15 mouse cellular contexts compared by ENCODE assay signal in the genomic region with DNA sequence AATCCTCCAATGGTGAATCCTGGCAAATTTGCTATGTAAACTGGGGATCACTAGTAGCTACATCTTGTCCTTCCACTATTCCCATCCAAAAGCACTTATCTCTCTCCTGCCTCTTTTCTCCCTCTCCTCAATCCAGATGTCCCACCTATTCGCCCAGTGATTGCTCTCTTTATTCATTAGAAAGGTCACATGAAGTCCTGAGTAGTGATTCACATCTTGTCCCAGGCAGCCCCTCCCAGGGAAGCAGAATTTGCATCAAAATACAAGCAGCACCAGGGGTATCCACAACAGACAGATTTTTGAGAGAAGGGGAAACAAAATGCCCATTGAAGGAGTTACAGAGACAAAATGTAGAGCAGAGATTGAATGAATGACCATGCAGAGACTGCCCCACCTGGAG.
"Had no signal": no experiment of that assay in that cellular context is flagged by ENCODE, and none has a peak within 500 bp of the region (broad histone marks: within the 10 kb centered on the region; RNA-seq: fewer than 3 reads in every experiment).

No protein-coding gene starts in this region.

- H3K27me3 ChIP-seq: midbrain, embryonic 12.5 days; neural tube, embryonic 12.5 days; stomach, embryonic 15.5 days had no signal

- H3K4me3 ChIP-seq: midbrain, embryonic 10.5 days; midbrain, embryonic 12.5 days; myocyte; neural tube, embryonic 12.5 days; stomach, embryonic 15.5 days had no signal

- H3K9me3 ChIP-seq: midbrain, embryonic 10.5 days; midbrain, embryonic 12.5 days; neural tube, embryonic 12.5 days; stomach, embryonic 15.5 days had no signal

- ATAC-seq: midbrain, embryonic 16.5 days had no signal

- H3K4me1 ChIP-seq: midbrain, embryonic 10.5 days; midbrain, embryonic 12.5 days; neural tube, embryonic 12.5 days; stomach, embryonic 15.5 days had no signal

- DNase-seq: lung, adult 18-20 months; lung, embryonic 14.5 days; lung, postnatal 10 days; lung, postnatal 4 days; midbrain, embryonic 14.5 days; right cerebral cortex, postnatal 14 days; thymus, adult 2 months; thymus, postnatal 25 days; thymus, postnatal 4 days had no signal

- H3K36me3 ChIP-seq: midbrain, embryonic 10.5 days; midbrain, embryonic 12.5 days; neural tube, embryonic 12.5 days; stomach, embryonic 15.5 days had no signal
